ENCODE assay signal across 8 mouse cellular contexts in the genomic region with DNA sequence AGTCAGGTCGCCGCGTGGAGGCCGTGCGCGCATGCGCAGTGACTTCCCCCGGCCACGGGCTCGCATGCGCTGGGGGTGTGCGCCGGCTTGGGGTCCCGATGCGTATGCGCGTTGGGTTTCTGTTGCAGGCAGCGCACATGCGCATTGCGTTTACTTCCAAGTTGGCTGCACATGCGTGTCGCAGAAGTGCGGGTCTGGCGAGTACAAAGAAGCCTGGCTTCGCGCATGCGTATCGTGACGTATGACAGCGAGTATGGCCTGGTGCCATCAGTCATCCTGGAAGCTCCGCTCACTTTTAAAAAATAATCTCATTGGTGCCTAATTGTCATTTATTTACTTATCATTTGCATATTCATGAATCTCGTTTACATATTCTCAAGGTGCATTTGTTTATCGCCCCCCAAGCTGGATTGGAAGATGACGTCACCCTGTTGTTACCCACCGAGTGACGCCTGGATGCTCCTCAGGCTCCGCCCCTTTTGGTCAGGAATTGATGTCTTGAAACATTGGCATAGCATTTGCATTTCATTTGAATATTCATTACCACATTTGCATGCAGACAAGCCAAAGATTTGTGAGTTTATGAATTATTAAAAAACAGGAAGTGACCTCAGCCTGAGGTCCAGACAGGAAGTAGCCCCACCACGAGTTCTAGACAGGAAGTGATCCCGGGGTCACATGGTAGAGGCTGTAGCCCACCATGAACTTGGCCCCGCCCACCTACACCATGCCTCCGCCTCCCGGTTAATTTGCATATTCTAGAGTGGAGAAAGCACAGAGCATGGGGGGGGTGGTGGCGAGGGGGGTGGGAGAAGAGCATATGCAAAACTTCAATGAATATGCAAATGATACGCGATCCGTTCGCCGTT. TPM values are rescaled to one million over a fixed set of nuclear protein-coding genes. Genes with fewer than 3 reads are reported as not detected.
DNase-seq lines count a peak whose midpoint lies in the region; ATAC-seq lines count a peak whose summit lies in the region.

No protein-coding gene starts in this region.

- peak overlapping the region; percentile 85 for H3K9ac ChIP-seq in lung, embryonic 16.5 days (ENCODE audit: low read length)

- WGBS in lung, embryonic 16.5 days = 0% methylated on average over 48 of the region's 48 CpGs

- DNase-seq in MEL-GATA-1-ER (ENCODE audit: extremely low read depth, low read depth) = peak; percentile 89
- DNase-seq in cerebellum, adult 8-10 months = peak; percentile 99
- peak; percentile 100 for DNase-seq in forelimb bud, embryonic 11.5 days (ENCODE audit: low read depth, low spot score)
- peak; percentile 99 for DNase-seq in layer of hippocampus, adult 9-10 months (ENCODE audit: low spot score)
- DNase-seq in ovary, postnatal 10 days (ENCODE audit: low spot score) = peak; percentile 98
- DNase-seq in thymus, postnatal 10 days (ENCODE audit: low spot score in 2 of 2) = peak; percentile 98 to 99

- peak overlapping the region; percentile 65 for H3K4me2 ChIP-seq in lung, embryonic 16.5 days (ENCODE audit: low read depth, low read length)

- H3K4me3 ChIP-seq in lung, embryonic 16.5 days (ENCODE audit: low read length) = peak overlapping the region; percentile 80

- no peaks in the 10 kb centered on the region for H3K27me3 ChIP-seq in lung, embryonic 16.5 days (ENCODE audit: control insufficient read depth, insufficient read depth, low read depth, low read length)

- H3K4me1 ChIP-seq in lung, embryonic 16.5 days (replicated peaks; ENCODE audit: control insufficient read depth, insufficient read depth, low read length) = no peaks in the 10 kb centered on the region

- no peaks in the 10 kb centered on the region for H3K9me3 ChIP-seq in lung, embryonic 16.5 days (ENCODE audit: control insufficient read depth, low read length)

- peak overlapping the region; percentile 100 for H3K27ac ChIP-seq in lung, embryonic 16.5 days (ENCODE audit: low read length)

- no peaks in the 10 kb centered on the region for H3K36me3 ChIP-seq in lung, embryonic 16.5 days (ENCODE audit: control insufficient read depth, insufficient read depth, low read length)

- ATAC-seq in hematopoietic stem cell, adult 5-6 weeks (replicated peaks in 1 of 2; ENCODE audit: insufficient read depth in 1 of 2, low FRiP score in 2 of 2, low TSS enrichment in 1 of 2, low read depth in 1 of 2, poor library complexity in 2 of 2, severe bottlenecking in 2 of 2) = peak; percentile 23 to 28
- peak; percentile 68 for ATAC-seq in lung, embryonic 16.5 days (ENCODE audit: low read depth)

RNA-seq across cellular contexts. Expression of a gene that starts 51.9 kb away (rescaled TPM):
- total RNA-seq in hematopoietic stem cell, adult 5-6 weeks (2017) = 19.9 and 30.1 TPM in 2 replicates
- polyA plus RNA-seq in lung, embryonic 16.5 days (2015; fragmentation: Nextera tagmentation; extraction: Ambion mirVana) = 107 and 113 TPM in 2 replicates

Comparison
In these comparisons a context has a peak if more than half of its experiments do, and no peak if none do; other contexts are left out.
1. Peak in every context shown above with its lines: DNase-seq, ATAC-seq, H3K4me3 ChIP-seq and H3K27ac ChIP-seq.